8 mouse cellular contexts compared by ENCODE assay signal in the genomic region with DNA sequence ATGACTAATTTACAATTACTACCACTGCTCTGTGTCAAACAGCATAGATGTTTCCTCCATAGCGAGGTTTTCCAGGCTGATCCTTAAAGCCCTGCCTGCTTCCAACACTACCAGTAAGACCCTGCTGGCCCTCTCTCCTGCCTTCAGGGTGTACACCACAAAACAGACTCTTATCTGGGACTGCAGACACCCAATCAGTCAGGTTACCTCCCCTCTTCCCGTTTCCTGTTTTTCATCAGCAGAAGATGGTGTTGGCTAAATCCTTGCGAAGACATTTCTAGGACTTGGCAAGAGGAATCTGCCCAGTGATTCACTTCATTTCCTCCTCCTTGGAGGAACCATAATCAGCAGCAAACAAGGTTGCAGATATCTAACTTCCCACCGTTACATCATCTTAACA.
DNase-seq lines count a peak whose midpoint lies in the region; ATAC-seq lines count a peak whose summit lies in the region.

No protein-coding gene starts in this region.

- WGBS in kidney, embryonic 14.5 days, result 66% methylated on average over 4 of the region's 4 CpGs
- 19% methylated on average over 4 of the region's 4 CpGs for WGBS in liver, embryonic 15.5 days (ENCODE audit: insufficient replicate concordance)
- 80% methylated on average over 4 of the region's 4 CpGs for WGBS in midbrain, embryonic 10.5 days

- no peaks in the 10 kb centered on the region for H3K9me3 ChIP-seq in kidney, embryonic 14.5 days (ENCODE audit: control insufficient read depth, low read length)
- no peaks in the 10 kb centered on the region for H3K9me3 ChIP-seq in liver, embryonic 15.5 days (replicated peaks)
- no peaks in the 10 kb centered on the region for H3K9me3 ChIP-seq in midbrain, embryonic 10.5 days (replicated peaks)

- no peak for ATAC-seq in kidney, embryonic 14.5 days (ENCODE audit: low FRiP score, low TSS enrichment)
- ATAC-seq in liver, embryonic 15.5 days (ENCODE audit: insufficient read depth), result peak; percentile 91

- no peaks in the 10 kb centered on the region for H3K27me3 ChIP-seq in kidney, embryonic 14.5 days (ENCODE audit: control insufficient read depth, insufficient read depth, low read length)
- no peaks in the 10 kb centered on the region for H3K27me3 ChIP-seq in liver, embryonic 15.5 days
- H3K27me3 ChIP-seq in midbrain, embryonic 10.5 days (ENCODE audit: low read depth, poor library complexity, severe bottlenecking), result no peaks in the 10 kb centered on the region

- intact Hi-C loops in heart, postnatal 10 days (cut with DNase I), result no loop called here

- H3K36me3 ChIP-seq in kidney, embryonic 14.5 days (ENCODE audit: control insufficient read depth, insufficient read depth, low read length), result no peaks in the 10 kb centered on the region
- no peaks in the 10 kb centered on the region for H3K36me3 ChIP-seq in liver, embryonic 15.5 days (replicated peaks)
- no peaks in the 10 kb centered on the region for H3K36me3 ChIP-seq in midbrain, embryonic 10.5 days

- peak; percentile 35 for DNase-seq in kidney, adult 11 months
- DNase-seq in heart, postnatal 10 days, result peak; percentile 32
- no peak for DNase-seq in midbrain, embryonic 10.5 days (ENCODE audit: low spot score)
- no peak for DNase-seq in urinary bladder, postnatal 14 days (ENCODE audit: low spot score)
- DNase-seq in ovary, adult 18-20 months (ENCODE audit: low spot score), result no peak
- DNase-seq in urinary bladder, postnatal 25 days (ENCODE audit: low spot score), result no peak

- H3K4me2 ChIP-seq in kidney, embryonic 14.5 days (replicated peaks; ENCODE audit: low read depth, low read length), result no peak overlapping the region
- H3K4me2 ChIP-seq in liver, embryonic 15.5 days, result peak overlapping the region; percentile 45

- H3K27ac ChIP-seq in kidney, embryonic 14.5 days (ENCODE audit: low read depth, low read length), result no peak overlapping the region
- peak overlapping the region; percentile 64; the same call in 1 of the 2 replicates for H3K27ac ChIP-seq in liver, embryonic 15.5 days (replicated peaks)
- H3K27ac ChIP-seq in midbrain, embryonic 10.5 days (replicated peaks), result no peak overlapping the region

- no peak overlapping the region for H3K4me3 ChIP-seq in kidney, embryonic 14.5 days (ENCODE audit: low read length)
- no peak overlapping the region for H3K4me3 ChIP-seq in liver, embryonic 15.5 days (replicated peaks)
- no peak overlapping the region for H3K4me3 ChIP-seq in midbrain, embryonic 10.5 days

- H3K9ac ChIP-seq in kidney, embryonic 14.5 days (ENCODE audit: low read depth, low read length), result no peak overlapping the region
- no peak overlapping the region for H3K9ac ChIP-seq in liver, embryonic 15.5 days

- no peaks in the 10 kb centered on the region for H3K4me1 ChIP-seq in kidney, embryonic 14.5 days (ENCODE audit: control insufficient read depth, insufficient read depth, low read length)
- peaks cover 24% of the 10 kb centered on the region for H3K4me1 ChIP-seq in liver, embryonic 15.5 days (replicated peaks)
- H3K4me1 ChIP-seq in midbrain, embryonic 10.5 days, result peaks cover 34% of the 10 kb centered on the region

Comparison
In these comparisons a context has a peak if more than half of its experiments do, and no peak if none do; other contexts are left out.
1. DNase-seq: peak in kidney, adult 11 months (single experiment) and heart, postnatal 10 days (2 of 2); none in midbrain, embryonic 10.5 days (single experiment), urinary bladder, postnatal 14 days (single experiment), ovary, adult 18-20 months (single experiment) and urinary bladder, postnatal 25 days (single experiment).